Mouse (Mus musculus): ENCODE measurements around the gene Dlgap4.

GRCm38 (mm10) chr2:156773470-156773869 lies 160.0 kb downstream of the Dlgap4 start:
- TF ChIP-seq CTCF (IDR thresholded peaks at IDR 0.05; ENCODE audit: control insufficient read depth, insufficient read depth, insufficient read length), result no peak
- no peak for TF ChIP-seq MAX (IDR thresholded peaks at IDR 0.05)
- no peak for TF ChIP-seq USF1 (IDR thresholded peaks at IDR 0.05; ENCODE audit: low read depth)
- no peak for TF ChIP-seq MYOG (IDR thresholded peaks at IDR 0.05; ENCODE audit: control insufficient read depth, extremely low read depth, insufficient read length)
- no peak for TF ChIP-seq CEBPB (IDR thresholded peaks at IDR 0.05; ENCODE audit: low read depth)
- TF ChIP-seq MYOD1 (IDR thresholded peaks at IDR 0.05; ENCODE audit: control insufficient read depth, insufficient read length, low read depth), result no peak
- no peak for TF ChIP-seq FOSL1 (IDR thresholded peaks at IDR 0.05; ENCODE audit: insufficient read depth, low read length, poor library complexity, severe bottlenecking)
